31 mouse cellular contexts compared by ENCODE assay signal in genomic region chr14:32332515-32333445, GRCm38 (mm10). TPM values are rescaled to one million over a fixed set of nuclear protein-coding genes. Genes with fewer than 3 reads are reported as not detected.
DNase-seq lines count a peak whose midpoint lies in the region; ATAC-seq and TF ChIP-seq lines count a peak whose summit lies in the region.
"Had no signal": no experiment of that assay in that cellular context is flagged by ENCODE, and none has a peak within 500 bp of the region (broad histone marks: within the 10 kb centered on the region; RNA-seq: fewer than 3 reads in every experiment).

No protein-coding gene starts in this region.

- TF ChIP-seq POLR2A in brain, embryonic 14.5 days (IDR thresholded peaks at IDR 0.05; ENCODE audit: borderline replicate concordance, extremely low read depth, insufficient read depth, insufficient read length, poor library complexity, severe bottlenecking): no peak

- H3K27ac ChIP-seq in midbrain, embryonic 13.5 days: no peak overlapping the region
- no peak overlapping the region for H3K27ac ChIP-seq in midbrain, embryonic 10.5 days (replicated peaks)
- H3K27ac ChIP-seq: embryonic facial prominence, embryonic 12.5 days; gastrocnemius, adult 2 months; heart, embryonic 15.5 days; liver, embryonic 15.5 days; lung, embryonic 15.5 days; stomach, postnatal 0 days had no signal

- WGBS in midbrain, embryonic 13.5 days: 81% methylated on average over 20 of the region's 20 CpGs
- 92% methylated on average over 20 of the region's 20 CpGs for WGBS in midbrain, embryonic 10.5 days

- TF ChIP-seq CTCF in brain, embryonic 14.5 days (IDR thresholded peaks at IDR 0.05; ENCODE audit: borderline replicate concordance, extremely low read depth, insufficient read depth, insufficient read length): no peak

- H3K27me3 ChIP-seq in midbrain, embryonic 13.5 days: no peaks in the 10 kb centered on the region
- no peaks in the 10 kb centered on the region for H3K27me3 ChIP-seq in midbrain, embryonic 10.5 days (ENCODE audit: low read depth, poor library complexity, severe bottlenecking)
- H3K27me3 ChIP-seq: embryonic facial prominence, embryonic 12.5 days; heart, embryonic 15.5 days; liver, embryonic 15.5 days; lung, embryonic 15.5 days had no signal

- no peaks in the 10 kb centered on the region for H3K9me3 ChIP-seq in midbrain, embryonic 13.5 days
- no peaks in the 10 kb centered on the region for H3K9me3 ChIP-seq in midbrain, embryonic 10.5 days (replicated peaks)
- H3K9me3 ChIP-seq: embryonic facial prominence, embryonic 12.5 days; heart, embryonic 15.5 days; liver, embryonic 15.5 days; lung, embryonic 15.5 days had no signal

- intact Hi-C loops in heart, postnatal 14 days (cut with DNase I): no loop called here

- peak; percentile 58 for ATAC-seq in midbrain, embryonic 13.5 days
- ATAC-seq: inflammation-experienced regulatory T-cells, adult 6 months had no signal

- peaks cover 45% of the 10 kb centered on the region for H3K36me3 ChIP-seq in midbrain, embryonic 13.5 days
- peaks cover 46% of the 10 kb centered on the region for H3K36me3 ChIP-seq in midbrain, embryonic 10.5 days
- H3K36me3 ChIP-seq: heart, embryonic 15.5 days; liver, embryonic 15.5 days; lung, embryonic 15.5 days had no signal

- no peak overlapping the region for H3K4me3 ChIP-seq in midbrain, embryonic 13.5 days (replicated peaks)
- no peak overlapping the region for H3K4me3 ChIP-seq in midbrain, embryonic 10.5 days
- H3K4me3 ChIP-seq: embryonic facial prominence, embryonic 12.5 days; erythroblast, embryonic 14.5 days; gastrocnemius, adult 2 months; heart, embryonic 15.5 days; liver, embryonic 15.5 days; lung, embryonic 15.5 days had no signal

- H3K9ac ChIP-seq in midbrain, embryonic 13.5 days (replicated peaks): no peak overlapping the region
- H3K9ac ChIP-seq: embryonic facial prominence, embryonic 12.5 days; heart, embryonic 15.5 days; liver, embryonic 15.5 days; lung, embryonic 15.5 days had no signal

- peak; percentile 43 to 52 for DNase-seq in cerebellum, postnatal 14 days
- no peak for DNase-seq in cerebellum, adult 18-20 months
- DNase-seq in heart, adult 11 months: peak; percentile 83
- no peak for DNase-seq in heart, postnatal 14 days
- no peak for DNase-seq in midbrain, embryonic 10.5 days (ENCODE audit: low spot score)
- DNase-seq in brain, embryonic 14.5 days (ENCODE audit: low read depth): peak; percentile 70
- DNase-seq: adrenal gland, postnatal 14 days; cerebellum, adult 9-11 months; gastrocnemius, adult 2 months; heart, postnatal 4 days; kidney, adult 18-20 months; kidney, postnatal 4 days; liver; lung, postnatal 36 days; right cerebral cortex, postnatal 14 days; thymus, adult 2 months; thymus, postnatal 4 days had no signal

- peaks cover 9% of the 10 kb centered on the region; the same call in 1 of the 2 replicates for H3K4me1 ChIP-seq in midbrain, embryonic 13.5 days (replicated peaks)
- H3K4me1 ChIP-seq in midbrain, embryonic 10.5 days: no peaks in the 10 kb centered on the region
- H3K4me1 ChIP-seq: embryonic facial prominence, embryonic 12.5 days; heart, embryonic 15.5 days; liver, embryonic 15.5 days; lung, embryonic 15.5 days had no signal

- H3K4me2 ChIP-seq in midbrain, embryonic 13.5 days (replicated peaks): no peak overlapping the region
- H3K4me2 ChIP-seq: embryonic facial prominence, embryonic 12.5 days; heart, embryonic 15.5 days; liver, embryonic 15.5 days; lung, embryonic 15.5 days had no signal

RNA-seq across cellular contexts. Expression of gene Ogdhl, which starts 11.0 kb away (rescaled TPM):
- 10 to 100 TPM; 38.5 to 42.8 TPM for total RNA-seq in heart, postnatal 14 days (2021)
- 25.9 and 29.6 TPM in 2 replicates for polyA plus RNA-seq in midbrain, embryonic 13.5 days (2015; fragmentation: Nextera tagmentation; extraction: Ambion mirVana)
- 17.4 and 18.4 TPM in 2 replicates for polyA plus RNA-seq in midbrain, embryonic 10.5 days (2016; fragmentation: Nextera tagmentation; extraction: Ambion mirVana)
- 24.0 and 27.5 TPM in 2 replicates for polyA plus RNA-seq in brain, embryonic 14.5 days (2012; rRNA removed)
- total RNA-seq: neutrophil, adult 5-6 weeks had no signal
- polyA plus RNA-seq: erythroblast, embryonic 14.5 days had no signal

RNA-seq across cellular contexts. Expression of gene 1700024G13Rik, which starts 55.4 kb away (rescaled TPM):
- not detected for total RNA-seq in heart, postnatal 14 days (2021)
- 0.32 TPM in 1 of 2 replicates, not detected in the other for polyA plus RNA-seq in midbrain, embryonic 13.5 days (2015; fragmentation: Nextera tagmentation; extraction: Ambion mirVana)
- not detected in 2 replicates for polyA plus RNA-seq in midbrain, embryonic 10.5 days (2016; fragmentation: Nextera tagmentation; extraction: Ambion mirVana)
- polyA plus RNA-seq in brain, embryonic 14.5 days (2012; rRNA removed): 0.48 and 0.67 TPM in 2 replicates
- total RNA-seq: adrenal gland, postnatal 14 days; gastrocnemius, adult 2 months; gastrocnemius, postnatal 4 days; heart, postnatal 4 days; left cerebral cortex, postnatal 25 days; megakaryocyte-erythroid progenitor cell, adult 5-6 weeks; neutrophil, adult 5-6 weeks had no signal
- polyA plus RNA-seq: embryonic facial prominence, embryonic 12.5 days; erythroblast, embryonic 14.5 days; frontal cortex, adult 2 months; heart, embryonic 15.5 days; inflammation-experienced regulatory T-cells, adult 6 months; kidney, embryonic 16.5 days; liver, embryonic 15.5 days; stomach, postnatal 0 days; thymus, adult 2 months had no signal

Comparison
In these comparisons a context has a peak if more than half of its experiments do, and no peak if none do; other contexts are left out.
1. DNase-seq: peak in cerebellum, postnatal 14 days (2 of 2), heart, adult 11 months (single experiment) and brain, embryonic 14.5 days (single experiment); none in cerebellum, adult 18-20 months (0 of 2), heart, postnatal 14 days (0 of 2) and midbrain, embryonic 10.5 days (single experiment).